Mouse (Mus musculus) yolk sac, embryonic 10.5 days (tissue): ENCODE results near the gene Hpd.

Experiments used
- DNase-seq: peaks from one replicate; pipeline ENCODE4 v3.0.0-alpha.2; 2017; ENCODE audit warnings: low spot score

The Hpd gene

GRCm38 (mm10) chr5:123185966-123186365 lies 3.4 kb upstream of the Hpd start:
- no peak for DNase-seq

- DNase-seq = no peak
Measured at GRCm38 (mm10) chr5:123181536-123181935, 991 bp downstream of the Hpd start.

- DNase-seq = no peak
Measured at GRCm38 (mm10) chr5:123180390-123180789, 2.1 kb downstream of the Hpd start.

- no peak for DNase-seq
Measured at GRCm38 (mm10) chr5:123178792-123179191, 3.7 kb downstream of the Hpd start.

- DNase-seq = peak; percentile 82
Measured at GRCm38 (mm10) chr5:123171646-123172350, 10.7 kb downstream of the Hpd start.

GRCm38 (mm10) chr5:123170365-123170764 lies 12.2 kb downstream of the Hpd start:
- no peak for DNase-seq

DNA sequence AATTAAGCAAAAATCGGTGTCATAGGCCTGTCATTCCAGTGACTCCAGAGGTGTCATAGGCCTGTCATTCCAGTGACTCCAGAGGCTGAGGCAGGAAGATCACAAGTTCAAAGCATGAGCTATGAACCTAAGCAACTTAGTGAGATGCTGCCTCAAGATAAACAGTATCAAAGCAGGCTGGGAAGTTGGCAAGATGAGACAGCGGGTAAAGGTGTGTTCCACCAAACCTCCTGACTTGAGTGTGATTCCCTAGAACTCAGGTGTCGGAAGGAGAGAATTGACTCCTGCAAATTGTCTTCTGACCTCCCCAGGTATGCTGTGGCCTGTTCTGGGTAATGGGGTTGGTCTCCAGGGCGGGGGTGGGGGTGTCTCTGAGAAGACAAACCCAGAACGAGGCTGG lies 13.2 kb downstream of the Hpd start, which contains the start of gene Psmd9:
Psmd9 (plus strand) TSS at position 130 of the 400 bp plus-strand sequence.
- no peak for DNase-seq

GRCm38 (mm10) chr5:123167591-123167990 lies 14.9 kb downstream of the Hpd start:
- DNase-seq = no peak

- no peak for DNase-seq
Measured at GRCm38 (mm10) chr5:123166437-123166836, 16.1 kb downstream of the Hpd start.

DNA sequence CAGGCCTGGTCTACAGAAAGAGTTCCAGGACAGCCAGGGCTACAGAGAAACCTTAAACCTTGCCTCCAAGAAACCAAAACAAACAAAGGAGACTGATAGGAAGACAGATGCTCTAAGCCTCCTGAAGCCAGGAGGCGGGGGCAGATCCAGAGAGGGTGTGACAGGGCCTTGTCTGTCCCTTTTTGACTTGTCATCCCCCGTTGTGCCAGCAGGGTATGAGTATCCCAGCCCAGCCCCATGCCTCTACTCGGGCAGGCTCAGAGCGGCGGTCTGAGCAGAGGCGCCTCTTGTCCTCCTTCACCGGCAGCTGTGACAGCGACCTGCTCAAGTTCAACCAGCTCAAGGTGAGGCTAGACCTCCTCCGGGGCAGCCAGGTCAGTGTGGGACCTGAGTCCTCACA lies 19.6 kb downstream of the Hpd start:
- DNase-seq = no peak

DNA sequence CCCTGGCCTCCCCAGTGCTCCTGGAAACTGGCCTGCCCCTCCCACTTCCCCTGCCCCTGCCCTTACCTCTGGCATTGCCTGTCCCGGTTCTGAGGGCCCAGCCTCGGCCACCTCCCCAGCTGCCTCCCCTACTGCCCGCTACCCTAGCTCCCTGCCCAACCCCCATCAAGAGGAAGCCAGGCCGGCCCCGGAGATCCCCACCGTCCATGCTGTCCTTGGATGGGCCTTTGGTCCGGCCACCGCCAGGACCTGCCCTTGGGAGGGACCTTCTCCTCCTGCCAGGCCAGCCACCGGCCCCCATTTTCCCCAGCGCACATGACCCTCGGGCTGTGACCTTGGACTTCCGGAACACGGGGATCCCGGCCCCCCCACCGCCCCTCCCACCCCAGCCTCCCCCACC lies 22.2 kb downstream of the Hpd start:
- no peak for DNase-seq

- no peak for DNase-seq
Measured at GRCm38 (mm10) chr5:123159866-123160265, 22.7 kb downstream of the Hpd start.

- DNase-seq = no peak
Measured at GRCm38 (mm10) chr5:123159446-123159845, 23.1 kb downstream of the Hpd start.

GRCm38 (mm10) chr5:123157972-123158371 lies 24.6 kb downstream of the Hpd start:
- DNase-seq = no peak

DNA sequence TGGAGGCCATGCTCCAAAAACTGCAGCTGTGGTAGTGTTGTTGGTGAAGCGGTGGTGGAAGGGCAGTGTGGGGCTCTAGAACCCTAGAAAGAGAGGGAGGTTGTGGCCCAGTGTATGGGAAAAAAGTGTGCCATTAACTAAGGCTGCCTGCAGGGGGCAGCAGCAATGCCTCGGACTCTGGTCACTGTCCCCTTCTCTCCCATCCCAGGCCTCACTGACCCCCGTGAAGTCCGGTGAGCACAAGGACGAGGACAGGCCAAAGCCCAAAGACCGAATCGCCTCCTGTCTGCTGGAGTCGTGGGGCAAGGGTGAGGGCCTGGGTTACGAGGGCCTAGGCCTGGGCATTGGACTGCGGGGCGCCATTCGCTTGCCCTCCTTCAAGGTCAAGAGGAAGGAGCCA lies 25.8 kb downstream of the Hpd start:
- DNase-seq = no peak

- DNase-seq = peak; percentile 69
Measured at GRCm38 (mm10) chr5:123155425-123155824, 27.1 kb downstream of the Hpd start.

GRCm38 (mm10) chr5:123152901-123153300 lies 29.6 kb downstream of the Hpd start:
- DNase-seq = no peak

- no peak for DNase-seq
Measured at GRCm38 (mm10) chr5:123151707-123152362, 30.7 kb downstream of the Hpd start.

DNA sequence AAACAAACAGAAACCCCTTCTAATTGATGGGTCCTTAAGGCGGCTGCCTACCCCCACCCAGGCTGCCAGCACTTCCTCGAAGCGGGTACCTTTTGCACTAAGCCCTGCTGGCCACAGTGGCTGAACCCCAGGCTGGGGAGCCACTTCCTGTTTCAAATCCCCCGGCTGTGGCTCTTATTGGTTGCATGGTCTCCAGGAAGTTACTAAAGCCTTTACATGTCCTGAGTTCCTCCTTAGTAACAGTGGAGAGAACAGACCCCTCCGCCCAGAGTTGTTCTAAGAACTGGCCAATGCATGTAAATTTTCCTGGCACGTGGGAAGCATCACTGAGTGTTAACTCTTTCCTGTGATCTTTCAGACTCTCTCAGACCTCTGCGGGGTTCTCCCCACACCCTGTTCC lies 31.4 kb downstream of the Hpd start:
- no peak for DNase-seq

DNA sequence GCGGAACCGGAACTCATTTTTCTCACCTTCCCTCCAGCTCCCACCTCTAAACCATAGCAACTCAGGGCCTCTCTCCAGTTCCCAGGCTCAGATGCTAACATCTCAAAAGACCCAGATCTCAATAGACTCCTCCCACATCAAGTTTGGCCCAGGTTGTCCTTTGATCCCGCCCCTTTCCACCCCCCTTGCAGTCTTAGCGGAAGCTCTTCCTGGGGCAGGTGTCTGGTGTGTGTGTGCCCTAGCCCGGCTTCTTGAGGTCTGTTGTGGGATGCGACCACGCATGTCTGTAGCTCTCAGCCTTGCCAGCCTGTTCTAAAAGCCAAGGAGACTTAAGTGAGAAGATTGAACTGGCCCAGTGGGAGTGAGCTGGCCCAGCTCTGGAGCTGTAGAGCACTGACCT lies 31.9 kb downstream of the Hpd start:
- peak; percentile 31 for DNase-seq

DNA sequence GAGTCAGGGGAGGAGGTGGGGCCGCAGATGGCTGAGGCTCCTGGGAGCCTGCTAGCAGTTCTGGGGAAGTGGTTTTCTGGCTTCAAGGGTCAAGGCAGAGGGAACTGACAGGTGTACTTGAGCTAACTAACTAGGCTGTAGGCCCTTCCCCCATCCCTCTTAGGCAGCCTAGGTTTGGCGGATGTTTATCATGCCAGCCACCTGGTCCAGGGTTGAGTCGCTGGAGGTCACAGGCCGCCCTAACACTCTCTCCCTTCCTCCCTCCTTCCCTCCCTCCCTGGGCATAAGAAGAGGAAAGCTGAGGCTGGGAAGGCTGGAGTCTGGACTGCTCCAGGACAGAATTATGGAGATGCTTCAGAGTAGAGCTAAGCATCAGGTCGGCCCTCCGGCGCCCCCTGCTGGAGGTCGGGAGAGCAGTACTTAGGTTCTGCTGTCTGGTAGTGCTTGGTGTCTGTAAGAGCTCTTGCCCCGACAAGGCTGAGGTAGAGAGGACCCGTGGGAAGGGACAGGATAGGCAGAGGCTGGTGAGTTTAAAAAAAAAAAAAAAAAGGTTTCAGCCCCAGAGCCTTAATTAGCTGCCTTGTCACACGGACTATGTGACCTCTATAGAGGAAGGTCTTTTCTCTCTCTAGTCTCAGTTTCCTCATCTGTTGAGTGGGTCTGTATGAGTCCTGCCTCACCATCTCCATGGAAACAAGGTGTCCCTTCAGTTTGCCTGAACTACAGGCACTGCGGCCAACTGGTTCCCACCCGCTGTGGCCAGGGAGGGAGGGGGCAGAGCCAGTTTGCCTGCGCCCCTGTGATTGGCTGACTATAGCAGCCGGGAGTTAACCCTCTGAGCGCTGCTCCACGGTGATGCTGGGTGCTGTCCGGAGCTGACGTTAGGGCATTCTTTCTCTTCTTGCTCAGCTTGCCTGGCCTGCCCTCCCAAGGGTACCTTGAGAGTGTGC lies 32.8 kb downstream of the Hpd start:
- peak; percentile 85 for DNase-seq

DNA sequence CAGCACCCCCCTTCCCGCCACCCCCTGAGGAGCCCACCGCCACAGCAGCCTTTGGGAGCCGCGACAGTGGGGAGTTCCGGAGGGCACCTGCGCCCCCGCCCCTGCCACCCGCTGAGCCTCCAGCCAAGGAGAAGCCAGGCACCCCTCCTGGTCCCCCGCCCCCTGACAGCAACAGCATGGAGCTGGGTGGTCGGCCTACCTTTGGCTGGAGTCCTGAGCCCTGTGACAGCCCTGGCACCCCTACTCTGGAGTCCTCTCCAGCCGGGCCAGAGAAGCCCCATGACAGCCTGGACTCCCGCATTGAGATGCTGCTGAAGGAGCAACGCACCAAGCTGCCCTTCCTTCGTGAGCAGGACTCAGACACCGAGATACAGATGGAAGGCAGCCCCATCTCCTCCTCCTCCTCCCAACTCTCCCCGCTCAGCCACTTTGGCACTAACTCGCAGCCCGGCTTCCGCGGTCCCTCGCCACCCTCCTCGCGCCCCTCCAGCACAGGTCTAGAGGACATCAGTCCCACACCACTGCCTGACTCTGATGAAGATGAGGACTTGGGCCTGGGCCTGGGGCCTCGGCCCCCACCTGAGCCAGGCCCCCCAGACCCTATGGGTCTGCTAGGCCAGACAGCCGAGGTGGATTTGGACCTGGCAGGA lies 34.3 kb downstream of the Hpd start:
- DNase-seq = no peak
